Mouse (Mus musculus) cortical plate, adult 2 months (tissue): ENCODE measurements around the gene Scrn2. TPM values are rescaled to one million over a fixed set of nuclear protein-coding genes. Genes with fewer than 3 reads are reported as not detected.

Source experiments
- H3K27ac ChIP-seq: fragments of 200-500 bp; 2 replicates; pipeline ENCODE4 v1.5.1; 2012; ENCODE audit warnings: low read length, control low read depth, inconsistent platforms; ENCODE audit not compliant: insufficient read depth
- H3K4me1 ChIP-seq: fragments of 200-500 bp; 2 replicates; pipeline ENCODE4 v1.6.1; 2011; ENCODE audit warnings: low read length; ENCODE audit not compliant: control insufficient read depth, insufficient read depth
- H3K4me3 ChIP-seq: fragments of 200-500 bp; 2 replicates; pipeline ENCODE4 v1.5.1; 2011; ENCODE audit warnings: mild to moderate bottlenecking, low read length, control low read depth; ENCODE audit not compliant: insufficient read depth
- CTCF ChIP-seq: fragments of 200-500 bp; IDR thresholded peaks from 2 replicates; pipeline ENCODE4 v1.5.1; 2011; ENCODE audit warnings: mild to moderate bottlenecking, control low read depth, low read length; ENCODE audit not compliant: insufficient read depth; ENCODE audit errors: extremely low read depth
- POLR2A ChIP-seq: fragments of 200-500 bp; IDR thresholded peaks from 2 replicates; pipeline ENCODE4 v1.6.1; 2011; ENCODE audit warnings: mild to moderate bottlenecking, low read length, control low read depth; ENCODE audit not compliant: insufficient read depth; ENCODE audit errors: extremely low read depth
- polyA plus RNA-seq: library from polyadenylated mRNA; depleted of rRNA; stranded (reverse); fragments of >200 nt; gene quantifications from 2 replicates; pipeline ENCODE4 v1.2.3, GENCODE M21; 2012; rRNA removed

Scrn2 gene
- polyA plus RNA-seq, 1 experiment, result 4.4 TPM

- Histone ChIP-seq H3K27ac (no peak overlapping the region), H3K4me1 (peaks cover 2% of the 10 kb centered on the region; the same call in 1 of the 2 replicates), H3K4me3 (no peak overlapping the region)
- TF ChIP-seq CTCF, result no peak
- no peak for TF ChIP-seq POLR2A
Observed at GRCm38 (mm10) chr11:97069770-97070169, 40.0 kb downstream of the Scrn2 start.

GRCm38 (mm10) chr11:97071129-97071528 lies 41.4 kb downstream of the Scrn2 start:
- Histone ChIP-seq H3K4me3 (no peak overlapping the region), H3K27ac (no peak overlapping the region), H3K4me1 (peaks cover 2% of the 10 kb centered on the region; the same call in 1 of the 2 replicates)
- TF ChIP-seq CTCF, result no peak
- TF ChIP-seq POLR2A, result no peak

GRCm38 (mm10) chr11:97072533-97072932 lies 42.8 kb downstream of the Scrn2 start:
- H3K4me1 ChIP-seq, result peaks cover 2% of the 10 kb centered on the region; the same call in 1 of the 2 replicates
- H3K4me3 ChIP-seq, result no peak overlapping the region
- no peak overlapping the region for H3K27ac ChIP-seq
- TF ChIP-seq CTCF (peak; percentile 77), POLR2A (no peak)

GRCm38 (mm10) chr11:97074235-97074634 lies 44.5 kb downstream of the Scrn2 start:
- Histone ChIP-seq H3K4me1 (peaks cover 2% of the 10 kb centered on the region; the same call in 1 of the 2 replicates), H3K4me3 (no peak overlapping the region), H3K27ac (no peak overlapping the region)
- TF ChIP-seq POLR2A (no peak), CTCF (no peak)

GRCm38 (mm10) chr11:97078751-97079150 lies 49.0 kb downstream of the Scrn2 start:
- Histone ChIP-seq H3K4me3 (no peak overlapping the region), H3K27ac (no peak overlapping the region), H3K4me1 (no peaks in the 10 kb centered on the region)
- TF ChIP-seq CTCF (no peak), POLR2A (no peak)

- H3K4me3 ChIP-seq, result no peak overlapping the region
- no peaks in the 10 kb centered on the region for H3K4me1 ChIP-seq
- no peak overlapping the region for H3K27ac ChIP-seq
- TF ChIP-seq CTCF (no peak), POLR2A (no peak)
Observed at GRCm38 (mm10) chr11:97080291-97080690, 50.6 kb downstream of the Scrn2 start.

- H3K4me1 ChIP-seq, result no peaks in the 10 kb centered on the region
- H3K4me3 ChIP-seq, result no peak overlapping the region
- TF ChIP-seq POLR2A (no peak), CTCF (peak; percentile 55)
- no peak overlapping the region for H3K27ac ChIP-seq
Observed at GRCm38 (mm10) chr11:97082977-97083376, 53.2 kb downstream of the Scrn2 start.

Other genes with a start within 250 kb of the Scrn2 start
- 27.1 and 30.1 TPM in 2 replicates for gene Cbx1, start 240.8 kb upstream of the Scrn2 start, polyA plus RNA-seq
- gene Nfe2l1, start 200.0 kb upstream of the Scrn2 start, polyA plus RNA-seq, result 202 and 207 TPM in 2 replicates
- 14.2 and 14.7 TPM in 2 replicates for gene Copz2, start 180.1 kb upstream of the Scrn2 start, polyA plus RNA-seq
- gene Cdk5rap3, start 113.4 kb upstream of the Scrn2 start, polyA plus RNA-seq, result 42.9 and 44.8 TPM in 2 replicates
- not detected in 2 replicates for gene Prr15l, start 101.8 kb upstream of the Scrn2 start, polyA plus RNA-seq
- gene Pnpo, start 86.0 kb upstream of the Scrn2 start, polyA plus RNA-seq, result 40.8 and 41.4 TPM in 2 replicates
- gene Sp2, start 47.0 kb upstream of the Scrn2 start, polyA plus RNA-seq, result 10.3 and 10.4 TPM in 2 replicates
- gene Sp6, start 16.5 kb upstream of the Scrn2 start, polyA plus RNA-seq, result 0.69 and 0.85 TPM in 2 replicates
- gene Lrrc46, start 11.5 kb downstream of the Scrn2 start, polyA plus RNA-seq, result 0.91 and 1.1 TPM in 2 replicates
- gene Mrpl10, start 11.6 kb downstream of the Scrn2 start, polyA plus RNA-seq, result 67.7 and 68.6 TPM in 2 replicates
- 14.0 and 14.1 TPM in 2 replicates for gene Osbpl7, start 20.7 kb downstream of the Scrn2 start, polyA plus RNA-seq
- 0.10 and 0.11 TPM in 2 replicates for gene Tbx21, start 85.4 kb downstream of the Scrn2 start, polyA plus RNA-seq
- 54.5 and 59.5 TPM in 2 replicates for gene Tbkbp1, start 121.6 kb downstream of the Scrn2 start, polyA plus RNA-seq
- 73.2 and 76.8 TPM in 2 replicates for gene Kpnb1, start 157.9 kb downstream of the Scrn2 start, polyA plus RNA-seq